Mouse (Mus musculus) G1E (cell line): ENCODE measurements at regions not wholly inside any gene's neighbourhood (a gene's known extent, or its start where the extent isn't known, plus 50 kb on each side); places are given as distances from the start of the nearest gene placed in this dataset.

Experiments used
- CTCF ChIP-seq: IDR thresholded peaks from 2 replicates; pipeline ENCODE4 v1.5.1; 2012; ENCODE audit warnings: low read depth, low read length, inconsistent platforms, mixed read lengths
- GATA1 ChIP-seq: IDR thresholded peaks from 2 replicates; pipeline ENCODE4 v1.6.1; 2012; ENCODE audit warnings: borderline replicate concordance, low read length, inconsistent platforms, mixed read lengths
- GATA2 ChIP-seq: IDR thresholded peaks from 2 replicates; pipeline ENCODE4 v1.6.1; 2012; ENCODE audit warnings: low read depth, low read length, inconsistent platforms, borderline replicate concordance
- TAL1 ChIP-seq: conservative IDR thresholded peaks from 2 replicates; pipeline ENCODE4 v1.6.1; 2012; ENCODE audit warnings: low read depth, low read length, inconsistent platforms, mixed read lengths

- no peak for TF ChIP-seq CTCF
- TF ChIP-seq GATA1 = no peak
- no peak for TF ChIP-seq TAL1
- no peak for TF ChIP-seq GATA2
Observed at GRCm38 (mm10) chr6:32739162-32739745, 151.3 kb upstream of the Plxna4 start.
